25 mouse cellular contexts compared by ENCODE assay signal in the genomic region with DNA sequence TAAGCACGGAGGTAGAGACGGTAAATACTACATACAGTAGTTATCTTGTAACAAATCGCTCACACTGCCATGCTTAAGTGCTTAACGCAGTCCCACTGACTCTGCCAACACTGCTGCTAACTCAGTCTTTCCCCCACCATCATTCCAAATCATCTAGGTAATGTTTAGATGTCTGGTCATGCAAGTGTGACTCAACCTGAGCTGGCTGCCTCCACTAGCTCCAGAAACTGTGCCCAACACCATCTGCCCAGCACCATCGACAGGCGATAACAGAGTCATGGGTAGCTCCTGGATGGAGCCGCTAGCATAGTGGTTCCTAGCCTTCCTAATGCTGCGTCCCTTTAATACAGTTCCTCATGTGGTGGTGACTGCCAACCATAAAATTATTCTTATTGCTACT. TPM values are rescaled to one million over a fixed set of nuclear protein-coding genes. Genes with fewer than 3 reads are reported as not detected.
DNase-seq lines count a peak whose midpoint lies in the region; TF ChIP-seq lines count a peak whose summit lies in the region.
"Had no signal": no experiment of that assay in that cellular context is flagged by ENCODE, and none has a peak within 500 bp of the region (broad histone marks: within the 10 kb centered on the region; RNA-seq: fewer than 3 reads in every experiment).

No protein-coding gene starts in this region.

- no peaks in the 10 kb centered on the region for H3K4me1 ChIP-seq in lung, adult 2 months (ENCODE audit: control insufficient read depth, insufficient read depth, low read length)
- H3K4me1 ChIP-seq: heart, embryonic 13.5 days; hindbrain, embryonic 12.5 days; hindbrain, embryonic 15.5 days had no signal

- TF ChIP-seq POLR2A in lung, adult 2 months (IDR thresholded peaks at IDR 0.05; ENCODE audit: borderline replicate concordance, extremely low read depth, low read depth, low read length), result no peak

- peak; percentile 37 for DNase-seq in kidney, adult 9 months
- DNase-seq in kidney, postnatal 10 days, result no peak
- DNase-seq in 3T3-L1 (ENCODE audit: low read depth, low spot score) (peak; percentile 69), NIH3T3 (ENCODE audit: low read depth) (peak; percentile 59)
- peak; percentile 57 for DNase-seq in fibroblast of lung, adult 2 months (ENCODE audit: low read depth)
- DNase-seq in c-Kit-positive CD71-positive TER-119-positive erythroid progenitor cells, embryonic 14.5 days (ENCODE audit: low spot score), result no peak
- no peak for DNase-seq in lung, adult 2 months
- DNase-seq: adrenal gland, postnatal 10 days; adrenal gland, postnatal 36 days; B cell, adult 2 months; cerebellum, adult 11-12 months; cerebellum, adult 8-10 months; cerebellum, postnatal 14 days; forebrain, postnatal 0 days; gastrocnemius, postnatal 10 days; gastrocnemius, postnatal 36 days; heart, adult 2 months; heart, postnatal 14 days; kidney, adult 11 months had no signal

- no peak for TF ChIP-seq CTCF in lung, adult 2 months (IDR thresholded peaks at IDR 0.05; ENCODE audit: insufficient read depth, low read length)

- WGBS in lung, adult 2 months, result 89% methylated on average over 8 of the region's 8 CpGs

- H3K4me3 ChIP-seq in lung, adult 2 months (replicated peaks; ENCODE audit: extremely low read depth, low read depth, low read length), result no peak overlapping the region
- H3K4me3 ChIP-seq: heart, adult 2 months; heart, embryonic 10.5 days; heart, embryonic 13.5 days; hindbrain, embryonic 12.5 days; hindbrain, embryonic 15.5 days had no signal

RNA-seq across cellular contexts. Expression of a gene that starts 20.4 kb away (rescaled TPM):
- 161 and 196 TPM in 2 replicates for polyA plus RNA-seq in lung, adult 2 months (2012; rRNA removed)

RNA-seq across cellular contexts. Expression of a gene that starts 53.0 kb away (rescaled TPM):
- polyA plus RNA-seq in lung, adult 2 months (2012; rRNA removed), result 32.8 and 55.4 TPM in 2 replicates
- polyA plus RNA-seq: CD4-positive, CD25-positive, alpha-beta regulatory T cell, adult 4 months; forebrain, embryonic 14.5 days; forebrain, postnatal 0 days; heart, embryonic 10.5 days; heart, embryonic 13.5 days; hindbrain, embryonic 12.5 days; hindbrain, embryonic 15.5 days had no signal

Comparison
In these comparisons a context has a peak if more than half of its experiments do, and no peak if none do; other contexts are left out.
1. DNase-seq: peak in kidney, adult 9 months (single experiment), 3T3-L1 (single experiment), NIH3T3 (single experiment) and fibroblast of lung, adult 2 months (single experiment); none in kidney, postnatal 10 days (single experiment), c-Kit-positive CD71-positive TER-119-positive erythroid progenitor cells, embryonic 14.5 days (single experiment) and lung, adult 2 months (single experiment).